Mouse (Mus musculus) kidney, adult 9 months (tissue): ENCODE measurements at regions not wholly inside any gene's neighbourhood (a gene's known extent, or its start where the extent isn't known, plus 50 kb on each side); places are given as distances from the start of the nearest gene placed in this dataset.

Experiments
- DNase-seq: peaks from one replicate; pipeline ENCODE4 v3.0.0; 2022

GRCm38 (mm10) chr12:54448221-54448620, 208.2 kb downstream of the Sptssa start:
- peak; percentile 68 for DNase-seq

- no peak for DNase-seq
These were observed 209.0 kb downstream of the Sptssa start for GRCm38 (mm10) chr12:54447354-54447753.

GRCm38 (mm10) chr12:54446356-54446755, 210.0 kb downstream of the Sptssa start:
- DNase-seq: no peak

GRCm38 (mm10) chr12:54444416-54444815, 212.0 kb downstream of the Sptssa start:
- DNase-seq: peak; percentile 27

GRCm38 (mm10) chr12:54443285-54443684, 213.1 kb downstream of the Sptssa start:
- DNase-seq: peak; percentile 56

GRCm38 (mm10) chr12:54442408-54442807, 214.0 kb downstream of the Sptssa start:
- DNase-seq: no peak

GRCm38 (mm10) chr12:54440851-54441593, 215.4 kb downstream of the Sptssa start:
- DNase-seq: peak; percentile 40

- DNase-seq: no peak
These were observed 217.6 kb downstream of the Sptssa start for GRCm38 (mm10) chr12:54438793-54439192.

GRCm38 (mm10) chr12:54425236-54425635, 221.6 kb upstream of the Egln3 start:
- no peak for DNase-seq

GRCm38 (mm10) chr12:54414829-54415228, 211.2 kb upstream of the Egln3 start:
- DNase-seq: no peak

- DNase-seq: peak; percentile 71
These were observed 210.5 kb upstream of the Egln3 start for GRCm38 (mm10) chr12:54414201-54414600.

GRCm38 (mm10) chr12:54410038-54410605, 206.5 kb upstream of the Egln3 start:
- DNase-seq: no peak

- DNase-seq: peak; percentile 28
These were observed 205.2 kb upstream of the Egln3 start for GRCm38 (mm10) chr12:54408906-54409305.

- no peak for DNase-seq
These were observed 203.7 kb upstream of the Egln3 start for GRCm38 (mm10) chr12:54407301-54407896.

- DNase-seq: peak; percentile 34
These were observed 201.4 kb upstream of the Egln3 start for GRCm38 (mm10) chr12:54405066-54405465.

- peak; percentile 18 for DNase-seq
These were observed 198.9 kb upstream of the Egln3 start for GRCm38 (mm10) chr12:54402591-54402990.

- DNase-seq: no peak
These were observed 198.0 kb upstream of the Egln3 start for GRCm38 (mm10) chr12:54401665-54402064.

GRCm38 (mm10) chr12:54400084-54400483, 196.4 kb upstream of the Egln3 start:
- DNase-seq: no peak

GRCm38 (mm10) chr12:54398080-54398479, 194.4 kb upstream of the Egln3 start:
- DNase-seq: peak; percentile 10

- DNase-seq: no peak
These were observed 193.3 kb upstream of the Egln3 start for GRCm38 (mm10) chr12:54396952-54397351.

- no peak for DNase-seq
These were observed 192.7 kb upstream of the Egln3 start for GRCm38 (mm10) chr12:54396341-54396740.

GRCm38 (mm10) chr12:54385401-54385800, 181.7 kb upstream of the Egln3 start:
- DNase-seq: no peak

- DNase-seq: no peak
These were observed 180.5 kb upstream of the Egln3 start for GRCm38 (mm10) chr12:54384116-54384515.

- DNase-seq: no peak
These were observed 179.3 kb upstream of the Egln3 start for GRCm38 (mm10) chr12:54382965-54383364.
